Mouse (Mus musculus) retina, postnatal 7 days (tissue): ENCODE results near the gene Sbf2.
"Not testable (repeated sequence)": the region's sequence is repeated elsewhere in the genome, so short reads cannot be mapped to it uniquely, and the experiment has no call there.

Source experiments
- DNase-seq: peaks from one replicate; pipeline ENCODE4 v3.0.0-alpha.2; 2012; ENCODE audit warnings: low read depth, low spot score

Sbf2 gene

DNA sequence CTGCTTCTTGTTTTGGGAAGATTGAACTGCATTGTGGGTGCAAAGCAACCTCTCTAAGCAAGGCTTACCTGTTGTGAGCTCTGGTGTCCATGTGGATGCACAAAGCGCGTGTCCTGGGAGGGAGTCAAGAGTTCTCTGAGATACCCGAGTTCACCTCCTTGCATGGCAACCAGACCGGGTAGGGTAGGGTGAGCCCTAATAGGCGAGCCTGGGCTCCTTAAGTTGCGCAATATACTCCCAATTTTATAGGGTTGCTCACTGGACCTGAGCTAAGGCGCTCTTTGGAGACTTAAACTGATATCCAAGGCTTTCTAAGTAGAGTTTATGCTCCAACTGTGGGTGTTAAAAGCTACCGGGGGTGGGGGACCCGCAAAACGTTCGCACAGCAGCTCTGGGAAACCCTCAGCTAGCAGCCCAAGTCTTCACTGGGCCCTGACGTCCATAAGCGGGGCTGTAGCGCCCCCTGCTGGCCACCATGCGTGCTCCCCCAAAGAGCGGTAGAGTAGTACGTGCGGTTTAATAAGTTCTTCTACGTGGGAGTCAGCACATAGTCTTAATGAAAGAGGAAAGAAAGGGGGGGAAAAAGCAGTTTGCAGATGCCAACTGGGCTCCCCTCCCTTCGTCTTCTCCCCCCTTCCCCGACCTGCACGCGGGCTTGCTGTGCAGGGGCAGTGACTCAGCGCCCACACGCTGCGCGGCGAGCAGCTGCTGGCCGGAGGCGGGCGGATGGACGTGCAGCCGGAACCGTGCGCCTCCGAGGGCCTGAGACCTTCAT lies 15.4 kb upstream of the Sbf2 start:
- DNase-seq: peak; percentile 81

DNA sequence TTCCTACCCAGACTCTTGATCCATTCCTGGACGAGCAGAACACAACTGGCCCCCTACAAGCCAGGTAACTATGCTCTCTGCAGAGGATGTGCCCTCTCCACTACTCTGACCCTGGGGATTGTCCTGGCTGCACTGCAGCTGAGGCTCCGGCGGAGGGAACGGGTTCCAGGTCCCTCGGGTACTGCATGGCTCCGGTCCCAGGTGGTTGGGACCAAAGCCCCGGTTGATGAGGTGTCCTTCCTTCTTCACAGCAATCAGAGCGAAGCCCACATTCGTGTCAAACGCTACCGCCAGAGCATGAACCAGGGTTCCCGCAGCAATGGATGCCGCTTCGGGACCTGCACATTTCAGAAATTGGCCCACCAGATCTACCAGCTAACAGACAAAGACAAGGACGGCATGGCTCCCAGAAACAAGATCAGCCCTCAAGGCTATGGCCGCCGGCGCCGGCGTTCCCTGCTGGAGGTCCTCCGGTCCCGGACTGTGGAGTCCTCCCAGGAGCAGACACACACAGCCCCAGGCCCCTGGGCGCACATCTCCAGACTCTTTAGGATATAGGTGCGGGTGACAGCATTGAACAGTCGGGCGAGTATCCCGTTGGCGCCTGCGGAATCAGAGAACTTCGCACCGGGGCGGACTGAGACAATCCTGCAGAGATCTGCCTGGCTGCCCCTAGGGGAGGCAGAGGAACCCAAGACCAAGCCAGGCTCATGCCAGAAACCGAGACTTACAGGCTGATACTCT lies 14.1 kb upstream of the Sbf2 start:
- DNase-seq: no peak

DNA sequence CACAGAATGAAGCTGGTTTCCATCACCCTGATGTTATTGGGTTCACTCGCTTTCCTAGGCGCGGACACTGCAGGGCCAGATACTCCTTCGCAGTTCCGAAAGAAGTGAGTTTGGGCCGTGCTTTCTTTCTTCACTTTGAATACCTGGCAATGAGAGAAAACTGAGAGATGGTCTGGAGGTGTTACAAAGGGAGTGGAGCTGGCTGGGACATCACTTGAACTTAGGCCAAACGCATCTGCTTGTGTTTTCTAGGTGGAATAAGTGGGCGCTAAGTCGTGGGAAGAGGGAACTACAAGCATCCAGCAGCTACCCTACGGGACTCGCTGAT lies 13.5 kb upstream of the Sbf2 start:
- DNase-seq: no peak

DNA sequence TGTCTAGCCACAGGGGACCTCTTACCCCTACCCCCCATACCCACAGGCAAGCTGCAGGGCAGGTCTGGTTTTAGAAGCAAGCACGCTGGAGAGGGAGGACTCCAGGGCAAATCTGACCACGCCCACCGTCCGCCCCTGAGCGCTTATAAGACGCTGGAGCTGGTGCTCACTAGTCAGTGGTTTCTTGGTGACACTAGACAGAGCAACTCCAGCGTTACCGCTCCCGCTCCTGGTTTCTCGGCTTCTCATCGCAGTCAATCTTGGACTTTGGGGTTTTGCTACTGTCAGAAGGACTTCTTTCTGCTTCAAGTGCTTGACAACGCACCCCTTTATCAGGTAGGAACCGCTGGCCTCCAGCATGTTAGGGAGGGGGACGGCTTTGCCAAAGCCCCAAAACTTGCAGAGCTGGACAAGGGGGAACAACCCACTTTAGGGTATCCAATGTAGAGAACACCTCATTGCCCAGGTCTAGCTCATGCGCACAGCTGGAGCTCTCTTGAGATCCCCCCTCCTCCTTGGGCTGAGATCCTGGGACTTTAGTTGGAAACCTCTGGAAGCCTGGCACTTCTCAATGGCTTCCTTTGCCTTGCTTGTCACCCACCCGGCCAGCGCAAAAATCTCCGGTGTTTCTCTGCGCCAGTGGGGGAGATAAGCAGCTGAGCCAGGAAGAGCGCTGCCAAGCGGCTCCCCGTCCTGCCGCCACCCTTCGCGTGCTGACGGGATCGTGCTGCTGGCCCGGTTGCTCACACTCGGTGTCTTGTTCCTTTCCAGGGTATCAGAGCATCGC lies 13.0 kb upstream of the Sbf2 start, which contains the start of gene Adm:
Adm (plus strand) TSS at position 176 of the 787 bp plus-strand sequence.
- no peak for DNase-seq

DNA sequence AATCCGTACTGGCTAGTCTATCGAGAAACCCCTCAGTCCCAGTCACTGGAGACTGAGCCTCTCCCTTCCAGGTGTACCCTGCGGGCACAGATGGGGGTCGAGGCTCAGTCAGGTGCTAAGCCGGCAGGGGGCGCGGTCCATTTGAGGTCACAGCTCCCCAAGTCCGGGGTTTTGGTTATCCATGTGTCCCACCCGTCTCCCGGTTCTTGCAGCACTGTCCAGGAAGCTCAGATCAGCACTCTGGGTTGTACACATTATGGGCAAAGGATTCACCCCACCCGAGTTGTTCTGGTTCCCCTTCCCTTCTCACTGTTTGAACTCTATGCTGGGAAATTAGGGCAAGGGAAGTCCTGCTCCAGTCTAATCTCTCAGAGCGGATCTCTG lies 12.4 kb upstream of the Sbf2 start:
- no peak for DNase-seq

DNA sequence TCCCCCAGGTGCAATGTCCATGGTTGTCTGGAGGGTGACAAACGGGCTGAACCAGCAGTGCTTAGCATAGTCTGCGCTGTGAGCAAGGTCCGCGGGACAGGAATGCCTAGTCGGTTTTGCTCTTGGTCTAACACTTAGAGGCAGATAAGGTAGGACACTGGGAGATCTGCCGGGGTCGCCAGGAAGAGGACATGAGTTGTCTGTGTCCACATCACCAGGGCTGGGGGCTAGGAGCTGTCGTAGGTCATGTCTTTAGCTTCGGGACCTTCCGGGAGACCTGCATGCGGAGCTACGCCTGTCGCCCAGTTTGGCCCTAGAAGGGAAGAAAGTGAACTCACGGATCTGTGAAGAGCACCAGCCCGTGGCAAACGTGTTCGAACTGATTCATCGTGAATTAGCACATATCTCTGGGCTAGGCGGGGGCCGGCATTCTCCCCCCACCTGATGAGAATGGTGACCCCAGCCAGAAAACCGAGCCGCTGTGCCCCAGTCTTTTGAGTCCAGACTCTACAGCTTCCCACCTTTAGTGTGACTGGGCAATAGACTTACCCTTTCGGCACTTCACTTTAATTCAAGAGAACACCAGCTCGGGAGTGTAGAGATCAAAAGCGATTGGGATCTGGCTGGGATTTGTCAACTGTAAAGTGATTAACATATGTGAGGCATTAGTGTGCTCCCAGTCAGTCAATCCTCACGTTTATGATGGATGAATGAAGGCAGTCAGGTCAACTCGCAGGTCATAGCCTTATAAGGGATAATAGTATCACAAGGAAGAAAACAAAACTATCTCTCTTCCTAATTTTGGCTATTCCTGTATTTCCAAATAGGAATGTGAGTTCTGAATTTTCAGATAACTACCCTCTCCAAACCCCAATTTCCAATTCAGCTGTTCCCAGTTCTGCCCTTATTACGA lies 11.7 kb upstream of the Sbf2 start:
- DNase-seq: no peak

DNA sequence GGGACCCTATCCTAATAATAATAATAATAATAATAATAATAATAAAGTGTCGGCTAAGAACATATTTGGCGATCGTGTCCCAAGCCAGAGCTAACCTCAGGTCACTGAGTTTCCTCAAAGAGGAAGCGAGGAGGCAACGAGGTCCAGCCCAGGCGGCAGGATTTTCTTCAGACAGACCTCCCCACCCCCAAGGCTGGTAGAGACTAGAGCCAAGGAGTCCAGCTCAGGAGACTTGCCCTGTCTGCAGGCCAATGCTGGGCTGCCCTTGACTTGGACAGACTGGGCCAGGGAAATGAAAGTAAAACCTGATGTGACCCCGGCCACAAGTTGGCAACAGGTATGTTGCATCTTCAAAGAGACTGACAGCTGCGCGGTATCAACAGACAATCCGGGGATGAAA lies 10.8 kb upstream of the Sbf2 start:
- DNase-seq: no peak

DNA sequence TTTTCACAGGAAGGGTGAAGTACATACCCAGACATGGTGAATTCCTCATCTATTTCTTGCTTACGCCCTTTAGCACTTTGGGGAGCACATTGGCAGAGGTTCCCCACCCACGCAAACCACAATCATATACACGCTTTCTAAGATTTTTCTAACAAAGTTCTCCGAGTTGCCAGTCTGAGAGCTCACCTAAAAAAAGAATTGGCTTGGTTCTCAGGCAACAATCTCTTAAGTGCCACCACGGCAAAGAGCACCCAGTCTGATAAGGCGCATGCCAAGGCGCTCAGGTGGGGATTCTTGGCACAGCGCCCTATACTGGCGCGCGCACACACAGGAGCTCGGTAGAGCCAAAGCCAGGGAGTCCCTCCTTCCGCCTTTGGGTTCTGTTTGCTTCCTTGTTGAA lies 10.2 kb upstream of the Sbf2 start:
- DNase-seq: no peak

DNA sequence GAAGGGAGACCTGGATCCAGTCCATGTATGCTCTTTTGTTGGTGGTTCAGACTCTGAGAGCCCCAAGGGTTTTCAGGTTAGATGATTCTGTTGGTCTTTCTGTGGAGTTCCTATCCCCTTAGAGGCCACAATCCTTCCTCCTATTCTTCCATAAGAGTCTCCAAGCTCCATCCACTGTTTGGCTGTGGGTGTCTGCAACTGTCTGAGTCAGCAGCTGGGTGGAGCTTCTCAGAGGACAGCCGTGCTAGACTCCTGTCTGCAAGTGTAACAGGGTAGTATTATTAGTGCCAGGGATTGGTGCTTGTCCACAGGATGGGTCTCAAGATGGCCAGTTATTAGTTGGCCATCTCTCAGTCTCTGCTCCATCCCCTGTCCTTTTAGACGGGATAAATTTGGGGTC lies 9.3 kb upstream of the Sbf2 start:
- no peak for DNase-seq

DNA sequence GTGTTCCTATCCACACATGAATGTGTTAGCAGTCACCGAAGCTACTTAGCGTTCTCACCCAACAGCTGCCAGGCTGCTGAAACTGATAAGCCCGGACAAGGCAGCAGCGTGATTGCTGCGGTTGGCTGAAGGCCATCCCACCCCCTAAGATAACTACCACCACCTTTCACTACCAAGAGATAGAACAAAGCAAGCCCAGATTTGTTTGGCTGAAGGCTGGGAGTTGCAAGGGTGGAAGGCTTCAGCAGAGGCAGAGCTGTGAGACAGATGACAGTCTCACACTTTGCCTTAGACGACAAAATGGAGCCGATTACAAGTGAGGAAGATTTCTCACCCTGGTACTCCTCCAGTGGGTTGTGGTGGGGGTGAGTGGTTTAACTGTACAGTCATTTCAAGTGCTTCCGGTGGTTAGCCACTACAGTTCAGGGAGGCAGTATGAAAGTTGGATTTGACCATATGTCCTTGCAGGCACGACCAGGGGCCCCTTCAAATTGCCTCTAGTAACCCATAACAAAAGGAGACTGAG lies 4.4 kb upstream of the Sbf2 start:
- DNase-seq: no peak

DNA sequence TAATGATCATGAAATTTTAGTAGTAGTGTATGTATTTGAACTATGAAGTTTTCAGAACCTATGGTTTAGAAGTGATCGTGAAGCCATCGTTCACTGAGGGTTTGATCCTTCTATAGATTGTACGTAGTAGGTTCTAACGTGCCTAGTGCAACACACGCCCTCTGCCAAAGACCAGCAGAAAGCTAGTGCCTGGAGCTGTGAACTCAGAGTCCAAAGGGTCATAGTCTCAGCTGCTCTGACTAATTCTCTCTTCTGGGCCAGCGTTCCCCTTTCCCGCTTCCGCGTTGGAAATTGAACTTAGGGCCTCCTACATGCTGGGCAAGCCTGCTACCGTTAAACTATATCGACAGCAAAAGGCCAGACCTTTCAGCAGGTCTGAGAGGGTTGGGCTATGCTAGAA lies 1.1 kb upstream of the Sbf2 start:
- no peak for DNase-seq

DNA sequence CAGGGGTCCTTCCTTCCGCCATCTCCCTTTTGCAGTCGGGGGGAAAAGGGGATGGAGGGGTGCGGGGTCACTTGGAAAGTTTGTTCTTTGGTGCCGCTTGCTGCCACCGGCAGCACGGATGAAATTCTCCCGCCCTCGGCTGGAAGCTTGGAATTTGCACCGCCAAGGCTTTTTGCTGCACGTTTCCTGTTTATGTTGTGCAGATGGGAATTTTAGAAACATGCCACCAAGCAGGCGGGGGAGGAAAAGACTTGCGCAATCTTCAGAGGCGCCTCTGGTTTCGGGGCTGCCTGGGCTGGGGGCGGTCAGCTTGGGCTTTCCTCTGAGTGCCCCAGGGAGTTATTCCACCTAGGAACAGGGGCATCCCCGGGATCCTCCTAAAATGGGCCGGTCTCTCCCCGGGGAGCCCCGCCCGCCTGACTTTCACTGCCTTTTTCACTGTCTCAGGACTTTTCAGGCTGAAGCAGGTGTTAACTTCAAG lies 469 bp upstream of the Sbf2 start:
- no peak for DNase-seq

DNA sequence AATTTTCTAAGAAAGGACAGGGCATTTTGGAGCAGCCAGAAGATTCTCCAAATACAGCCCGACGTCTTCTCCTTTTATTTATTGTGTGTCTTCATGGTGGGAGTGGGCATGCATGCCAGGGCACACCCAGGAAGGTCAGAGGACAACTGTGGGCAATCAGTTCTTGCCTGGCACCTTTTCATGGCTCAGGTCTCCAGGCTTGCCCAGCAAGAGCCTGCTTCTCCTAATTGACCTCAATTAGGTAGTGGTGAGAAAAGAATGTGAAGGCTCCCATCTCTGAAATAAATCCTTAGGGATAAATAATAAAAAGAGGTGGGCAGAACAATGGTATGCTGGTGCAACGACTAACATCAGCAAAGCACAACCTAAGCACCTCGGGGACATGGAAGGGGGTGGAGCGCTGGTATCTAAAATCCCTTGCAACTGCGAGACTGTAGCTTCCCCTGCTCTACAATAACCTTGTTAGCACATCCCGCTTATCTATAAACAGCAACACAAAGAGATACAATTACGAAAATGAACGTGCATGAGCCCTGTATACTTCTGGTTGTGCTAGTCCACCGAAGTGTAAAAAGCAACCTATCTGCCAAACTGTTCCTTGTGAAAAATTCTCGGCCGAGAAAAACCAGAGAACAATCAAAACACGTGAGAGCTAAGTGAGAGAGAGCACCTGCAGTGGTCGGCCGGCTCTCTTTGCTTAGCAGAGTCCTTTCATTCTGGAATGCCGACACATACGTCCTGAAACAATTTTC lies 1.2 kb downstream of the Sbf2 start:
- no peak for DNase-seq

DNA sequence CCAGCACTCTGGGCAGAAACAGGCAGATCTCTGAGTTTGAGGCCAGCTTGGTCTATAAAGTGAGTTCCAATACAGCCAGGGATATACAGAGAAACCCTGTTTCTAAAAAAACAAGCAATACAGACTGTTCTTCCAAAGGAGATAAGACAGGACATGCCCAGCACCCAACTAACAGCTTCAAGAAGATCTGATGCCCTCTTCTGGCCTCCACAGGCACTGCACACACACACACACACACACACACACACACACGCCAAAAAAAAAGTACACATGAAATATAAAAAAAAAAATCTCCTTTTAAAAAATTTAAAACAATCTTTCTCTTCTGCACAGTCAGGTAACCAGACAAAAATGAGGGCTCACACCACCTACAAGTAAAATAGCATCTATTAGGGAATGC lies 7.8 kb downstream of the Sbf2 start:
- no peak for DNase-seq

DNA sequence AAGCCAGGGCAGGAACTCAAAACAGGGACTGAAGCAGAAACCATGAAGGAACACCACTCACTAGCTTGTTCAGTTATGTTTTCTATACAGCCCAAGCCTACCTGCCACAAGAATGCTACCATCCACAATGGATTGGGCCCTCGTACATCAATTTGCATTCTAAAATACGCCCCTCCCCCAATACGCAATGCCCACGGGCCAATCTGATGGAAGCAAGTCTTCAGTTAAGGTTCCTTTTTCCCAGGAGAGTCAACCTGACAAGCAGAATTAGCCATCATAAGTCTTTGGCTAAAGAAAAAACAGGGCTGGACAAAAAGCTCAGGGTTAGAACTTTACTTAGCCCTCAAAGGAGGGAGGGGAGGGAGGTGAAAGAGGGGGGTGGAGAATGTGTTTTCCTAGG lies 9.2 kb downstream of the Sbf2 start:
- no peak for DNase-seq

DNA sequence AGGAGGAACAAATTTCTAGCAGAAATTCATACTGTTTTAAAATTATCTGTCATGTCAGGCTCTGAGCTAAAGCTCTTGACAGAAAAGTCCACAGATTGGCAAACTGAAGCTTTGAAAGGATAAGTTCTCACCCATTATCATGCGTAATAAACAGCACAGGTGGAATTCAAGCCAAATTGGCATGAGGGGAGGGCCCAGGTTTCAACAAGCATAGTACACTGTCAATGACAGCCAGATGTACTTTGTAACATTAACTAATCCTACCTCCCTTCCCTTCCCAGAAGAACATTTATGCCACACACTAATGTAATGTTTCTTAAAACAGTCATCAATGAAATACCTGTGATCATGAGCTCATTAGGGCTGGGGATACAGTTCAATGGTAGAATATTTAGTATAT lies 17.6 kb downstream of the Sbf2 start:
- no peak for DNase-seq

DNA sequence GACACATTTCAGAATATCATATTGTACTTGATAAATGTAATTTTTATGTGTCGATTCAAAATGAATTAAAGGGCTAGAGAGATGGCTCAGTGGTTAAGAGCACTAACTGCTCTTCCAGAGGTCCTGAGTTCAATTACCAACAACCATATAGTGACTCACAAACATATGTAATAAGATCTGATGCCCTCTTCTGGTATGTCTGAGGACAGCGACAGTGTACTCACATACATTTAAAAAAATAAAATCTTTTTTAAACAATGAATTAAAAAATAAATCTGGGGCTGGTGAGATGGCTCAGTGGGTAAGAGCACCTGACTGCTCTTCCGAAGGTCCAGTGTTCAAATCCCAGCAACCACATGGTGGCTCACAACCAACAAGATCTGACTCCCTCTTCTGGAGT lies 20.7 kb downstream of the Sbf2 start:
- not testable (repeated sequence) for DNase-seq

DNA sequence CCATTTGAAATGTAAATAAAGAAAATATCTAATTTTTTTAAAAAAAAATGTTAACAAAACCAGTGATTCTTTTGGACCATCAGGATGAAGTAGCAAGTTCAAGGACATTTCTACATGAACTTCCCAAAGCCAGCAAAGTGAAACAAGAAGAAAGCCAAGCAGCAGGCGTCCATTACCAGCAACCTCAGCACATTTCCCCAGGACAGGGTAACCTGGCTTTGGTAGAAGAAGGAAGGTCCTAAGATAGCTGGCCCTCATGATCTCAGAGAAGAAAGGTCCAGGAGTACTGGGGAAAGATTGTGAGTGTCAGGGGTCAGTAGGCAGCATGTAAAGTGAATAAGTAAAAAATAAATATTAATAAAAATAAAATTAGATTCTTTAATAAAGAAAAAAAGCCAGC lies 27.0 kb downstream of the Sbf2 start:
- DNase-seq: no peak

DNA sequence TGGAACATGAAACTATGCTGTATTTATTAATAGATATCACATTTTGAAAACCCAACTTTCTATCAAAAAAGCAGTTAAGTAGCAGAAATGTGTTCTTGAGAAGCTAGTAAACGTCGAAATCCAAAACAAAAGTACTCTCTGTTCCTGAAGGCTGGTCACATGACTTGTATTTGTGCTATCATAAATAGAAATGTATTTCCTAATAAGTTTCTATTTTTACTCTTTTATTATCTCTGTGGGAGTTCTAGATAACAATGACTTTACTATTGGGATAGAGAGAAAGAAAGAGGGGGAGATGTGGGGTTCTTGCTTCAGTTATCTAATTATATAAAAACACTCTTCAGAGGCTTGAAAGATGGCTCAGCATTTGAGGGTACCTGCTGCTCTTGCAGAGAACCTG lies 29.5 kb downstream of the Sbf2 start:
- DNase-seq: no peak

DNA sequence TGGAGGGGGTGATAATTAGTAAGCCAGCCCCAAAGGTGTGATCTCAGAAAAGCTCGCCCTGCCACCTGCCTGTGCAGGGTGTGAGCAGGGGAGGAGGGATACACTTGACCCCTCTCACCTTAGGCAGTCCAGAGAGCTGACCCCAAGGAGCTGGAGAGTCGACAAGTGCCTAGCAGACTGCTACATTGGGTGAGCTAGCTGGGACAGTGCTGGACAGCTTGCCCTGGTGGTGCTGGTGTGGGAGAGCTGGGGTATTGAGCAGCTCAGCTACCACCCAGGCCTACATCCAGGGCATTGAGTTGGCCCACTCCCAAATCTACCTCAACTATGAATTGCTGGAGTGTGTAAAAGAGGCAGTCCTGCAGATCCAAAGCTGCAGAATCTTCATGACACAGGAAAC lies 30.6 kb downstream of the Sbf2 start:
- no peak for DNase-seq

DNA sequence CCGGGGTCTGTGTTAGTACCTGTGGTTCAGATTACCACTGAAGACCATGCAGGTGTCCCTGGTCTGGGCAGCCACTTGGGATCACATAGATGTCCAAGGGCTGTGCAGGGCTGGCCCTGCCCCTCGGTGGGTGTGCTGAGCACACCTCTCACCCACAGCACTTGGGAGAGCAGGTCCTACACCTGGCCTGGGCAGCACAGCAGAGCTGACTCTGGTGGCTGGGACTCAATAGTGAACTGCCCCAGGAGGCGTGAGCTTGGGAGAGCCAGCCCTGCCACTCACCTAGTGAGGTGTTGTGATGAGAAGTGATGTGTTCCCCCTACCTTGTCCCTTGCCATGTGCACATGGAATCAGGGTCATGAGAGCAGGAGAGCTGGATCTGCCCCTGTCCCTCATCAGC lies 31.0 kb downstream of the Sbf2 start:
- no peak for DNase-seq
